Mouse (Mus musculus) CH12.LX (cell line): ENCODE measurements around the gene Cd86. TPM values are rescaled to one million over a fixed set of nuclear protein-coding genes. Genes with fewer than 3 reads are reported as not detected.
A peak's percentile ranks its signal among the peaks of the same experiment; 100 is the strongest.

Experiments
- DNase-seq: peaks from one replicate; pipeline ENCODE4 v3.0.0-alpha.2; 2013; ENCODE audit errors: extremely low read depth
- H3K27ac ChIP-seq: 2 replicates; pipeline ENCODE4 v1.5.1; 2012; ENCODE audit warnings: low read depth, mild to moderate bottlenecking, control low read depth, moderate library complexity; ENCODE audit not compliant: insufficient read depth
- H3K27me3 ChIP-seq: replicated peaks from 2 replicates; pipeline ENCODE3; 2012; ENCODE audit warnings: inconsistent platforms
- H3K36me3 ChIP-seq, 2 experiments: replicated peaks in 1 of 2; 2 replicates each; pipeline versions ENCODE3 to v1.6.1; 2012; ENCODE audit warnings: inconsistent platforms in 1 of 2, low read length in 1 of 2, mild to moderate bottlenecking in 1 of 2, mixed read lengths in 1 of 2, moderate library complexity in 1 of 2; ENCODE audit not compliant: control insufficient read depth in 1 of 2, insufficient read depth in 1 of 2
- H3K4me1 ChIP-seq, 2 experiments: 2 replicates each; pipeline ENCODE4 v1.6.1; 2012; ENCODE audit warnings: inconsistent platforms in 1 of 2, moderate library complexity in 1 of 2; ENCODE audit not compliant: insufficient read depth in 2 of 2, control insufficient read depth in 1 of 2
- H3K4me2 ChIP-seq: 2 replicates; pipeline ENCODE4 v1.6.1; 2012; ENCODE audit warnings: low read depth, mild to moderate bottlenecking, control low read depth; ENCODE audit not compliant: poor library complexity, insufficient read depth, severe bottlenecking
- H3K4me3 ChIP-seq, 3 experiments: fragments of 150-350 bp in 1 of 3; sonication (generic) in 1 of 3; replicated peaks in 1 of 3; 2 replicates each; pipeline versions ENCODE3 to v1.5.1; 2011 to 2012; ENCODE audit warnings: low read depth in 2 of 3, low read length in 2 of 3, mild to moderate bottlenecking in 2 of 3, moderate library complexity in 2 of 3, control low read depth in 1 of 3, improper control_type of control experiment in 1 of 3, inconsistent platforms in 1 of 3, mixed read lengths in 1 of 3; ENCODE audit not compliant: poor library complexity in 1 of 3
- H3K79me2 ChIP-seq: replicated peaks from 2 replicates; pipeline ENCODE4 v1.6.1; 2012; ENCODE audit warnings: mild to moderate bottlenecking, moderate library complexity; ENCODE audit not compliant: control insufficient read depth, poor library complexity, insufficient read depth, severe bottlenecking; ENCODE audit errors: extremely low read depth
- H3K9ac ChIP-seq: 2 replicates; pipeline ENCODE4 v1.6.1; 2012; ENCODE audit warnings: low read depth, mild to moderate bottlenecking, control low read depth, moderate library complexity; ENCODE audit not compliant: insufficient read depth
- H3K9me3 ChIP-seq: replicated peaks from 2 replicates; pipeline ENCODE3; 2012; ENCODE audit warnings: low read length, inconsistent platforms, mixed read lengths
- BHLHE40 ChIP-seq: IDR thresholded peaks from 2 replicates; pipeline ENCODE4 v1.6.1; 2011; ENCODE audit warnings: mild to moderate bottlenecking, low read depth, low read length, improper control_type of control experiment
- CHD2 ChIP-seq: IDR thresholded peaks from 2 replicates; pipeline ENCODE4 v1.6.1; 2011; ENCODE audit warnings: low read length, improper control_type of control experiment
- E2F4 ChIP-seq: IDR thresholded peaks from 2 replicates; pipeline ENCODE4 v1.6.1; 2011; ENCODE audit warnings: low read depth, low read length, improper control_type of control experiment; ENCODE audit not compliant: insufficient replicate concordance
- ELF1 ChIP-seq: IDR thresholded peaks from 2 replicates; pipeline ENCODE4 v1.6.1; 2014; ENCODE audit warnings: low read depth, mild to moderate bottlenecking, inconsistent platforms, low read length, improper control_type of control experiment
- ETS1 ChIP-seq: conservative IDR thresholded peaks from 2 replicates; pipeline ENCODE4 v1.6.1; 2012; ENCODE audit warnings: low read depth, mild to moderate bottlenecking, inconsistent platforms, low read length, improper control_type of control experiment, moderate library complexity
- IRF4 ChIP-seq: IDR thresholded peaks from 2 replicates; pipeline ENCODE4 v1.6.1; 2014; ENCODE audit warnings: low read depth, mild to moderate bottlenecking, inconsistent platforms, low read length, improper control_type of control experiment
- JUND ChIP-seq: conservative IDR thresholded peaks from 2 replicates; pipeline ENCODE4 v1.6.1; 2011; ENCODE audit warnings: low read depth, low read length, improper control_type of control experiment
- MAFK ChIP-seq: IDR thresholded peaks from 2 replicates; pipeline ENCODE4 v1.6.1; 2011; ENCODE audit warnings: low read length, improper control_type of control experiment; ENCODE audit not compliant: insufficient replicate concordance
- MAX ChIP-seq: IDR thresholded peaks from 2 replicates; pipeline ENCODE4 v1.6.1; 2011; ENCODE audit warnings: low read length, improper control_type of control experiment
- MAZ ChIP-seq: IDR thresholded peaks from 2 replicates; pipeline ENCODE4 v1.6.1; 2012; ENCODE audit warnings: low read depth, mild to moderate bottlenecking, inconsistent platforms, low read length, improper control_type of control experiment, moderate library complexity
- MEF2A ChIP-seq: IDR thresholded peaks from 2 replicates; pipeline ENCODE4 v1.6.1; 2014; ENCODE audit warnings: low read depth, mild to moderate bottlenecking, inconsistent platforms, low read length, improper control_type of control experiment, borderline replicate concordance
- MYC ChIP-seq: IDR thresholded peaks from 2 replicates; pipeline ENCODE4 v1.6.1; 2011; ENCODE audit warnings: low read depth, mild to moderate bottlenecking, improper control_type of control experiment, low read length
- NELFE ChIP-seq: IDR thresholded peaks from 2 replicates; pipeline ENCODE4 v1.6.1; 2011; ENCODE audit warnings: low read depth, low read length, improper control_type of control experiment
- NRF1 ChIP-seq: IDR thresholded peaks from 2 replicates; pipeline ENCODE4 v1.6.1; 2014; ENCODE audit warnings: low read depth, mild to moderate bottlenecking, inconsistent platforms, low read length, improper control_type of control experiment, moderate library complexity
- POLR2AphosphoS2 ChIP-seq: IDR thresholded peaks from 2 replicates; pipeline ENCODE4 v1.6.1; 2011; ENCODE audit warnings: low read depth, low read length, improper control_type of control experiment
- RAD21 ChIP-seq: IDR thresholded peaks from 2 replicates; pipeline ENCODE4 v1.6.1; 2011; ENCODE audit warnings: low read depth, mild to moderate bottlenecking, low read length, improper control_type of control experiment, moderate library complexity
- RCOR1 ChIP-seq: conservative IDR thresholded peaks from 2 replicates; pipeline ENCODE4 v1.6.1; 2012; ENCODE audit warnings: low read depth, mild to moderate bottlenecking, inconsistent platforms, low read length, improper control_type of control experiment
- SMC3 ChIP-seq: IDR thresholded peaks from 2 replicates; pipeline ENCODE4 v1.6.1; 2011; ENCODE audit warnings: low read depth, low read length, improper control_type of control experiment
- USF1 ChIP-seq: IDR thresholded peaks from 2 replicates; pipeline ENCODE4 v1.6.1; 2014; ENCODE audit warnings: low read depth, mild to moderate bottlenecking, inconsistent platforms, low read length, improper control_type of control experiment
- USF2 ChIP-seq: conservative IDR thresholded peaks from 2 replicates; pipeline ENCODE4 v1.6.1; 2011; ENCODE audit warnings: low read depth, low read length, improper control_type of control experiment
- ZC3H11A ChIP-seq: IDR thresholded peaks from 2 replicates; pipeline ENCODE4 v1.6.1; 2012; ENCODE audit warnings: low read depth, mild to moderate bottlenecking, inconsistent platforms, low read length, improper control_type of control experiment
- dilution Hi-C: fragments of 300-500 bp; cut with MboI; formaldehyde crosslinking; loops from 2 replicates; pipeline ENCODE4 v1.14.3; 2020; ENCODE audit warnings: low sequenced_read_pairs; ENCODE audit not compliant: extremely low pct_unique_long_range_greater_than_20kb, extremely low pct_ligation_motif_present
- in situ Hi-C: fragments of 300-500 bp; cut with MboI; formaldehyde crosslinking; loops from 3 replicates; pipeline ENCODE4 v1.14.3; 2019; ENCODE audit warnings: low sequenced_read_pairs, low pct_ligation_motif_present, low pct_unique_long_range_greater_than_20kb, mixed read lengths
- polyA plus RNA-seq: library from polyadenylated mRNA; unstranded; fragments of >175 nt; gene quantifications from 2 replicates; pipeline ENCODE4 v1.2.1, GENCODE M21; 2012; ENCODE audit warnings: low read depth; ENCODE audit not compliant: insufficient read length
- total RNA-seq, 2 experiments: library from RNA; depleted of rRNA; stranded (reverse); fragments of 300-350 nt in 1 of 2; fragments of >200 nt in 1 of 2; gene quantifications; 2 replicates each; pipeline ENCODE4 v1.2.3; 2012 to 2014

Gene Cd86
- total and polyA plus RNA-seq, 3 experiments = 102 to 191 (median 113) TPM

- dilution Hi-C loops (no loop called here), in situ Hi-C loops (no loop called here)
- Histone ChIP-seq H3K27ac (no peak overlapping the region), H3K4me1 (peaks cover 5 to 12% of the 10 kb centered on the region in 2 experiments; a peak in 2 of 4 replicates), H3K4me3 (no peak overlapping the region), H3K27me3 (no peaks in the 10 kb centered on the region), H3K36me3 (peaks cover 53 to 80% of the 10 kb centered on the region in 2 experiments), H3K4me2 (no peak overlapping the region), H3K9me3 (no peaks in the 10 kb centered on the region), H3K9ac (no peak overlapping the region), H3K79me2 (no peaks in the 10 kb centered on the region)
- TF ChIP-seq MAZ (no peak), SMC3 (no peak), NRF1 (no peak), POLR2AphosphoS2 (no peak), RCOR1 (no peak), USF1 (no peak), RAD21 (no peak), ETS1 (no peak), MAFK (no peak), MEF2A (no peak), IRF4 (no peak), MYC (no peak), ELF1 (no peak), CHD2 (no peak), ZC3H11A (no peak), USF2 (no peak)
- no peak for DNase-seq
Measured at GRCm38 (mm10) chr16:36613701-36614100, 52.2 kb downstream of the Cd86 start.

DNA sequence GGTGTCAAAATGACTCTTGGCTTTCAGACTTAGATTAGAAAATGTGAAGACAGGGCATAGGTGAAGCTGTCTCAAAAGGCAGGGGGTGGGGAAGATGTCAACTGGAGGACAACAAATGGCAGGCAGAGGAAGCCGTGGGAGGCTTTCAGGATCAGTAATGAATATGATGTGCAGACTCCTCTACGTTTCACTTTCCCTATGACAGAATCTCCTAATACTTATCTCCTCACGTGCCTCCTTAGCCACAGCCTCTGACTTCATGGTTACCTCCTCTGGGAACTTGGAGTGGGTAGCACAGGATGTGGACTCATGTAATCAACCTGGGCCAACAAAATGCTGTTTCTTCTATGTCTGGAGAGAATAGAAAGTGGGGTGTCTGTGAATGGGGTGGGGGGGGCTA is 63.2 kb downstream of the Cd86 start:
- dilution Hi-C loops (no loop called here), in situ Hi-C loops (no loop called here)
- Histone ChIP-seq H3K79me2 (no peaks in the 10 kb centered on the region), H3K9ac (no peak overlapping the region), H3K9me3 (no peaks in the 10 kb centered on the region), H3K27ac (no peak overlapping the region), H3K36me3 (peaks cover 43 to 63% of the 10 kb centered on the region in 2 experiments), H3K27me3 (no peaks in the 10 kb centered on the region), H3K4me3 (no peak overlapping the region), H3K4me2 (no peak overlapping the region), H3K4me1 (peaks cover 8 to 19% of the 10 kb centered on the region in 2 experiments)
- peak; percentile 20 for DNase-seq
- TF ChIP-seq MAX (no peak), JUND (no peak), BHLHE40 (peak; percentile 85), RCOR1 (no peak), NELFE (no peak), ETS1 (peak; percentile 33; the same call in 1 of the 2 replicates), E2F4 (no peak)
